Mouse (Mus musculus) hindbrain, embryonic 11.5 days (tissue): ENCODE data around the gene Fahd1. TPM values are rescaled to one million over a fixed set of nuclear protein-coding genes. Genes with fewer than 3 reads are reported as not detected.
A peak's percentile ranks its signal among the peaks of the same experiment; 100 is the strongest.

Experiments
- ATAC-seq: fragments of 200-750 bp; cut with Nextera tagmentation; 2 replicates; pipeline ENCODE4 v1.8.0; 2017; ENCODE audit warnings: mild to moderate bottlenecking, moderate TSS enrichment, moderate library complexity; ENCODE audit not compliant: low FRiP score
- DNase-seq: peaks from one replicate; pipeline ENCODE4 v3.0.0-alpha.2; 2015; ENCODE audit warnings: low spot score
- H3K27ac ChIP-seq: fragments of 300-500 bp; sonication (generic); 2 replicates; pipeline ENCODE4 v1.5.1; 2014; ENCODE audit warnings: mild to moderate bottlenecking, low read depth, low read length
- H3K27me3 ChIP-seq: fragments of 300-500 bp; sonication (generic); 2 replicates; pipeline ENCODE4 v1.6.1; 2014; ENCODE audit warnings: mild to moderate bottlenecking, low read length, moderate library complexity, mixed read lengths; ENCODE audit not compliant: control insufficient read depth, insufficient read depth
- H3K36me3 ChIP-seq: fragments of 300-500 bp; sonication (generic); 2 replicates; pipeline ENCODE4 v1.6.1; 2014; ENCODE audit warnings: mild to moderate bottlenecking, low read length, moderate library complexity, mixed read lengths; ENCODE audit not compliant: control insufficient read depth, insufficient read depth
- H3K4me1 ChIP-seq: fragments of 300-500 bp; sonication (generic); replicated peaks from 2 replicates; pipeline ENCODE4 v1.6.1; 2014; ENCODE audit warnings: low read length, mixed read lengths; ENCODE audit not compliant: control insufficient read depth, insufficient read depth
- H3K4me2 ChIP-seq: fragments of 300-500 bp; sonication (generic); replicated peaks from 2 replicates; pipeline ENCODE4 v1.6.1; 2014; ENCODE audit warnings: mild to moderate bottlenecking, low read depth, low read length
- H3K4me3 ChIP-seq: fragments of 300-500 bp; sonication (generic); 2 replicates; pipeline ENCODE4 v1.5.1; 2014; ENCODE audit warnings: low read depth, low read length
- H3K9ac ChIP-seq: fragments of 300-500 bp; sonication (generic); 2 replicates; pipeline ENCODE4 v1.6.1; 2014; ENCODE audit warnings: low read depth, low read length
- H3K9me3 ChIP-seq: fragments of 300-500 bp; sonication (generic); 2 replicates; pipeline ENCODE4 v1.6.1; 2016; ENCODE audit warnings: low read length; ENCODE audit not compliant: control insufficient read depth
- WGBS: fragments of 180-500 bp; shearing (Covaris S2); extraction: QIAGEN DNeasy Blood & Tissue Kit; methylation state at CpG from one replicate; pipeline ENCODE4 v1.1.7; 2014; 5-methylcytosine and 5-hydroxymethylcytosine counted together
- polyA plus RNA-seq: library from polyadenylated mRNA; unstranded; fragments of >200 nt; fragmentation: Nextera tagmentation; extraction: Ambion mirVana; gene quantifications from 2 replicates; pipeline ENCODE4 v1.2.1, GENCODE M21; 2014

Gene Fahd1
- polyA plus RNA-seq, 1 experiment from 2014 or later: 23.5 TPM

DNA sequence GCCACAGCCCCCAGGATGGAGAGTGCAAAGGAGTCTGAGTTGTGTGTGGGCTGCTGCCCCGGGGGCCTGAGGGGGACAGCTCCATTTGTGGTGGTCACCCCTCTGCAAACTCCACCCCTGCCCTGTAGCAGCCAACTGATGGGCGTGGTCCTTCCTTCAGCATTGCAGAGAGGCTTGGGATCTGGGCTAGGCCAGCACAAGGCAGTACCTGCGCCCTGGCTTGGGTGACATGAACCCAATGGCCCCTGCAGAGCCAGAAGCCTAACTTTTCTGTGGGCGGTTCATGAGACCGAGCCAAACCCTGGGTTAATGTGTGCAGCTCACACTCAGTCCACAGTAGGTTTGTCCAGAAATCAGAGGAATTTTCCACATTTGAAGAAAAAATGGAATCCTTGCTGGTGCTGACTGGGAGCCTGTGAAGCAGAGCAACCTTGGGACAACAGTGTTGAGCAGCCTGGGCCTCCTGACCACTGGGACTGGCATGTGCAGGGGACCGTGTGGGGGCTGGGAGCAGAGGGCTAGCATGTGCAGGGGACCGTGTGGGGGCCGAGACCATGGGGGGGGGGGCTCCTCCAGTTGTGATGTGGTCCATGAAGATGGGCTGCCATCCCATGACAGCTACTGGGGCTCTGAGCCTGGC lies 7.8 kb upstream of the Fahd1 start:
- Histone ChIP-seq H3K4me1 (no peaks in the 10 kb centered on the region), H3K4me3 (no peak overlapping the region), H3K27ac (no peak overlapping the region), H3K27me3 (no peaks in the 10 kb centered on the region), H3K9me3 (no peaks in the 10 kb centered on the region), H3K9ac (no peak overlapping the region), H3K4me2 (no peak overlapping the region), H3K36me3 (no peaks in the 10 kb centered on the region)
- DNase-seq (no peak), ATAC-seq (no peak)
- 89% methylated on average over 8 of the region's 8 CpGs for WGBS

DNA sequence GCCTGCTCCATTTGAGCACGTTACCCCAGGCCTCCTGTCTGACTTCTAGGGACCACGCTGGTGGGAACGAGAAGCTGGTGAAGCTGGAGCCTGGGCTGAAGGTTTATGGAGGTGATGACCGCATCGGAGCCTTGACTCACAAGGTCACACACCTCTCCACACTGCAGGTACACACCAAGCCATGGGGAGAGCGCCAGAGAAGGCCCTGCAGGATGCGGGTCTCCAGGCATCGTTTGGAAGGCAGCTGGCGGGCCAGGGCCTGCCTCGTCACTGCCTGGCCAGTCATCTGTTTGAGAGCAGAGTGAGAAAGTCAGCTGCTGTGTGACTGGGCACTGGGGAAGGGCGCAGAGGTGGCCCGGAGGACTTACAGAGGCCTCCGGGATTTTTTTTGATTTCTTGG lies 6.4 kb upstream of the Fahd1 start:
- Histone ChIP-seq H3K4me2 (no peak overlapping the region), H3K36me3 (no peaks in the 10 kb centered on the region), H3K9me3 (no peaks in the 10 kb centered on the region), H3K27me3 (peaks cover 3% of the 10 kb centered on the region; the same call in 1 of the 2 replicates), H3K4me1 (no peaks in the 10 kb centered on the region), H3K9ac (no peak overlapping the region), H3K27ac (no peak overlapping the region), H3K4me3 (no peak overlapping the region)
- no peak for ATAC-seq
- 92% methylated on average over 13 of the region's 13 CpGs for WGBS
- no peak for DNase-seq

DNA sequence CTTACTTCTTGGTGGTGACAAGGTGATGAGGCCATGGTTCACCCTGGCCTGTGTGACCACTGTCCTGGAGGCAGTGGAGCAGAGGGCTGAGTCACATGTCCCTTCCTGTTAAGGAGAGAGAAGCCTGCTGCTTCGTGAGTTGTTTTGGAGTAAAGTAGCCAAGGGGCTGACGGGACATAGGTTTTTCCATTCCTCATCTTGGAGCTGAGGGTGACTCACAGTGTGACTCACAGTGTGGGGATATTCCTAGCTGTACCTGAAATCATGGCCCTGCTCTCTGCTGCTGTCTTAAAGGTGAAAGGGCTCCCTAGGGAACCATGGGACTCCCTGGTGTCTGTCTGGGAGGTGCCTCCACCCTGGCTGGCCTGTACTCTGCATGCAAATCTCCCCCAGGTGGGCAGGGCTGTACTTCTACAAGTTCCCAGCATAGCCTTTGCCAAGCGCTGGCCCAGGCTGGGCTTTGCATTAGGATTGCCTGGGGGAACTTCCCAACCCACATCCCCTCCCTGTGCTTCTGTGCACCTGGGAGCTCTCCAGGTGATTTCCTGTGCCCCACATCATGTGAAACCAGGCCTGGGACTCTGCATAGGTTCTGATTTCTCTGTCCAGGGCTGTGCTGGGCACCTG lies 5.8 kb upstream of the Fahd1 start:
- no peak for ATAC-seq
- H3K27ac ChIP-seq: no peak overlapping the region
- no peaks in the 10 kb centered on the region for H3K36me3 ChIP-seq
- H3K4me2 ChIP-seq: no peak overlapping the region
- peaks cover 3% of the 10 kb centered on the region; the same call in 1 of the 2 replicates for H3K27me3 ChIP-seq
- no peaks in the 10 kb centered on the region for H3K4me1 ChIP-seq
- H3K9ac ChIP-seq: no peak overlapping the region
- no peak overlapping the region for H3K4me3 ChIP-seq
- no peak for DNase-seq
- no peaks in the 10 kb centered on the region for H3K9me3 ChIP-seq
- WGBS: 80% methylated on average over 3 of the region's 3 CpGs

DNA sequence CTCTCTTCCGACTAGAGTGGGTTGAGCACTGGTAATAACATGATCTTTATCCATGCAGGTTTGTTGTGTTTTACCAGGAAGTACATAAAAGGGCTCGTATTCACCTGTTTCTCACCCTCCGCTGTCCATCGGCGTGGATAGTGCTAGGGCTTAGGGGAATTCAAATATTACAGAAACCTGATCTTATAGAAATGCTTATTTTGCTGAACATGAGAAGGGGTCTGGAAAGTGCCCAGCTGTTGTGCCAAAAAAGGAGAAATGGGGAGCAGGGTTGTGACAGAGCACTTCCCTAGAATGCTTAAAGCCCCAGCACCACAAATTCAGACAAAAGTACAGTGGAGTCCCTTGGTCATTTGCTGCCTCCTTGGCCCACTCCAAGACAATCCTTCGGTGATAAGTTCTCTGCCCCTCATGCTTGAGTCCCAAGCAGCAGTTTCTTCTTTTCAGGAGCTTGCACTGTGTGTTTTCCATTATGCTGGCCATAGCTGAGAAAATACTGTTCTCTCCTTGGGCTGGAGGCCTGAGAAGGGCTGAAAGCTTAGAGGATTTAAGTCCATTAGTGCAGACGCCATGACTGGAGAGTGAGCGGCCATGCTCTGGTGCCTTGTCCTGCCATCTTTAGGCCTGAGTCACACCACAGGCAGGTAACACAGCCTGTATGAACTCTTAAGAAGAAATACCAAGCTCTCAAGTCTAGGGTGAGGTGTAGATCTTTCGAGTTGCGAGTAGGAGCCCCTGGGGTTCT lies 1.4 kb upstream of the Fahd1 start:
- H3K9me3 ChIP-seq: no peaks in the 10 kb centered on the region
- no peak for ATAC-seq
- no peak for DNase-seq
- no peak overlapping the region; the same call in 1 of the 2 replicates for H3K4me2 ChIP-seq
- no peaks in the 10 kb centered on the region for H3K4me1 ChIP-seq
- 82% methylated on average over 10 of the region's 10 CpGs for WGBS
- no peak overlapping the region for H3K27ac ChIP-seq
- peaks cover 3% of the 10 kb centered on the region; the same call in 1 of the 2 replicates for H3K27me3 ChIP-seq
- H3K9ac ChIP-seq: no peak overlapping the region
- H3K36me3 ChIP-seq: no peaks in the 10 kb centered on the region
- peak overlapping the region; percentile 76; the same call in 1 of the 2 replicates for H3K4me3 ChIP-seq

DNA sequence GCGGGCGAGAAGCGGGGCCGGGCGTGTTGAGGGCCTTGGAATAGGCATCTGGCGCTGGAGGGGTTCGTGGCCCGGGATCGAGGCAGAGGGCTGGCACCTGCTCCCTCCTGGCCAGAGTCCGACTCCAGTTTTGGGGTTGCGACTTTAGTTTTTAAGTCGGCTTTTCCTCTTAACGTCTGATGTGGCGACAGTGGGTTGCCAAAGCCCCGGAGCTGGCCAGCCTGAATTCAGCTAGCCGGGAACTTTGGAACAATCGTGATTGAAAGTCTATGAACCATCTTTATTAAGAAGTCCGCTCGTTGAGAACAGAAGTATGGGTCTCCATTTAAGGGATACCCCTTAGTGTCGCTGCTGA lies 586 bp upstream of the Fahd1 start:
- no peak overlapping the region; the same call in 1 of the 2 replicates for H3K27ac ChIP-seq
- no peaks in the 10 kb centered on the region for H3K4me1 ChIP-seq
- H3K9me3 ChIP-seq: no peaks in the 10 kb centered on the region
- 1% methylated on average over 20 of the region's 20 CpGs for WGBS
- H3K4me3 ChIP-seq: peak overlapping the region; percentile 76
- H3K9ac ChIP-seq: peak overlapping the region; percentile 48
- no peaks in the 10 kb centered on the region for H3K36me3 ChIP-seq
- H3K27me3 ChIP-seq: peaks cover 3% of the 10 kb centered on the region; the same call in 1 of the 2 replicates
- H3K4me2 ChIP-seq: peak overlapping the region; percentile 72
- ATAC-seq (no peak; the same call in 1 of the 2 replicates), DNase-seq (no peak)

DNA sequence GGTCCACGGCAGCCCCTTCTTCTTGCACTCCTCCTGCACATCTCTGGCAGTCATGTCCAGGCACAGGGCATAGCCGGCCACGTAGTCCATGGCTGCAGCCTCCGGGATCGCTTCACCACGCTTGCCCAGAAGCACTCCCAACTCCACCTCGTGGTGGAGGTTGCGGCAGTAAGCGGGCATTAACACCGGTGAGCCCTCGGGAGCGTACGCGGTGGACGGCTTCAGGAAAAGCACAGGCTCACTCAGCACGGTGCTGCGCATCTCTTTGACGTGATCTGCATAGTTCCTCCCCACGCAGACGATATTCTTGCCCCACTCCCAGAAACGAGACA lies 465 bp downstream of the Fahd1 start:
- no peaks in the 10 kb centered on the region for H3K4me1 ChIP-seq
- H3K9ac ChIP-seq: peak overlapping the region; percentile 62
- peak overlapping the region; percentile 72 for H3K4me2 ChIP-seq
- under 1% methylated on average over 21 of the region's 21 CpGs for WGBS
- peak overlapping the region; percentile 76 for H3K4me3 ChIP-seq
- H3K36me3 ChIP-seq: no peaks in the 10 kb centered on the region
- H3K9me3 ChIP-seq: no peaks in the 10 kb centered on the region
- DNase-seq (no peak), ATAC-seq (peak; percentile 60)
- peaks cover 3% of the 10 kb centered on the region; the same call in 1 of the 2 replicates for H3K27me3 ChIP-seq
- H3K27ac ChIP-seq: peak overlapping the region; percentile 90

DNA sequence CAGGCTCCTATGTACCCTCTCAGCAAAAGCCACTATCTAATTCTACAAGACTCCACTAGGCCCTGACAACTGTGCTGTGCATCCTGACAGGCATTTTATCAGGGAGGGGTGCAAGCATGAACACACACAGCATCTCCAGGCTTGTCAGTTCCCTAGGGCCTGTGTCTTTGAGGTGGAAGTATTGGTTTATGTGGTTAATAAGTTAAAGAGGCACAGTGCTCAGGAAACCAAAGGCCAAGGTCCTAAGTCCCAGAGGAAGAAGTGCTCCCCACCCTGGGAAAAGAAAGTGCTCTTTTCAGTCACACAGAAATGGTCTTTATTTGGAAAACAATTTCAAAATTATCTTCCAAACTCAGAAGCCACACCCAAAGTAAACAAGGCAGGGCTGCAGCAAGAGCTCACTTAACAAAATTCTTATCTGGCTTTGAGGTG lies 1.5 kb downstream of the Fahd1 start:
- Histone ChIP-seq H3K4me2 (no peak overlapping the region), H3K4me3 (no peak overlapping the region), H3K36me3 (no peaks in the 10 kb centered on the region), H3K4me1 (no peaks in the 10 kb centered on the region), H3K27ac (no peak overlapping the region), H3K27me3 (peaks cover 3% of the 10 kb centered on the region; the same call in 1 of the 2 replicates), H3K9ac (no peak overlapping the region), H3K9me3 (no peaks in the 10 kb centered on the region)
- ATAC-seq (no peak), DNase-seq (no peak)

DNA sequence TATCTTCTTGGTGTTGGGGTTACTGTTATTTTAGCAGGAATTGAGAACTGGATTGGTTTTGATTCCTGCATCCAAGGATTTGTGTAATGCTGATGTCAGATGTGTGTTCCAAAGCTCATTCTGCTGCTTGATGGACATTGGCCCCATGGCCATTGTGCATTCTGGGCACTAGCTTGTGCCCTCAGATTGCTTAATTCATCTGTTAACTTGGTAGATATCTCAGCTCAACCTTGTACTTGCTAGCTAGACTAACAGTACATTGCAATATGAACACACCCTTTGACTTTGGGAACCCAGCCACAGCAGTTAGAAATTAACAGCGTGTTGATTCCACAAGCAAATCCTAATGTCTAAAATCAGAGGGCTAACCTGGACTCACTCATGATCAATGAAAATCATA lies 2.8 kb downstream of the Fahd1 start:
- no peak for ATAC-seq
- no peak overlapping the region for H3K27ac ChIP-seq
- H3K4me1 ChIP-seq: no peaks in the 10 kb centered on the region
- no peak overlapping the region for H3K4me2 ChIP-seq
- no peaks in the 10 kb centered on the region for H3K36me3 ChIP-seq
- no peak for DNase-seq
- H3K9me3 ChIP-seq: no peaks in the 10 kb centered on the region
- peaks cover 3% of the 10 kb centered on the region; the same call in 1 of the 2 replicates for H3K27me3 ChIP-seq
- H3K4me3 ChIP-seq: no peak overlapping the region
- H3K9ac ChIP-seq: no peak overlapping the region
- 100% methylated on average over 1 of the region's 1 CpGs for WGBS
